Mouse (Mus musculus): ENCODE data around the gene Irf2bp2. TPM values are rescaled to one million over a fixed set of nuclear protein-coding genes. Genes with fewer than 3 reads are reported as not detected.

Gene Irf2bp2
- polyA plus RNA-seq, 1 experiment from 2014 or later = 4.5 TPM

DNA sequence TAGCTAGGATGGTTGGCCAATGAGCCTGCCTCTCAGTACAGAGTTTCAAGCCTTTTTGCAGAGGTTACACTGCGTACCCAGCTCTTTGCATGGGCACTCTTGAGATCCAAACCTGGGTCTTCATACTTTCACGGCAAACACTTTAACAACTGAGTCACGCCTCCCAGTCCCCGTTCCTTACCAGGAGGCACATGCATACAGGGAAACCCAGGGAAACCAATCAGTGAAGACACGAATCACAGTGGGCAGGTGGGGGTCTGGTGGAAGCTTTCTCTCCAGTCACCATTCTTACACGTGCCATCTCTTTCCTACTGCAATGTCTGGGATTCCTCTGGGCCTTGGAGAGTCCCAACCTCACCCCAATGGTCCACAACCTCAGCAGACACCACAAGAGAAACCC, 12.1 kb downstream of the Irf2bp2 start:
- H3K9ac ChIP-seq (ENCODE audit: low read length) = no peak overlapping the region
- DNase-seq (ENCODE audit: low spot score) (no peak), ATAC-seq (replicated peaks; ENCODE audit: low FRiP score) (no peak)
- H3K4me3 ChIP-seq (ENCODE audit: low read depth, low read length) = no peak overlapping the region
- no peaks in the 10 kb centered on the region for H3K9me3 ChIP-seq (ENCODE audit: control insufficient read depth, low read length)
- H3K36me3 ChIP-seq (ENCODE audit: control insufficient read depth, insufficient read depth, low read length) = no peaks in the 10 kb centered on the region
- H3K27ac ChIP-seq (ENCODE audit: low read depth, low read length) = no peak overlapping the region
- WGBS = 92% methylated on average over 6 of the region's 6 CpGs
- no peak overlapping the region for H3K4me2 ChIP-seq (ENCODE audit: low read depth, low read length, severe bottlenecking)
- H3K4me1 ChIP-seq (replicated peaks; ENCODE audit: control insufficient read depth, insufficient read depth, low read length) = peaks cover 9% of the 10 kb centered on the region
- H3K27me3 ChIP-seq (ENCODE audit: control insufficient read depth, insufficient read depth, low read length) = no peaks in the 10 kb centered on the region

DNA sequence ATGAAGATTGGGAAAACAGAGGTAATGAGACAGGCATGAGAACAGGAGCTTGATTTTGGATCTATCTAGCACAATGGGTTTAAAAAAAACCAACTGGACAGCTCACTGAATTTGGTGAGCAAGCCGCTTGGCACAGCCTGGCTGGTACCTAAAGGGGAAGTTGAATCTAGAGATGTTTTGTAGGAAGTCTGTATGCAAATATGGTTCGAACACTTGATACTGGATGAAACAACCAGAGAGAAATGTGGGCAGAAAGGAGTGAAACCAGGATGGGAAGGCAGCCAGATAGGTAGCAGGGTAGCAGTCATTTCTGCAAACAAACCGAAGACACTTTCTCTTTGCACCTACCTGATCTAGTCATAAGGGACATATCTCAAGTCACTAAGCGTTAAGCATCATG, 13.0 kb downstream of the Irf2bp2 start:
- no peaks in the 10 kb centered on the region for H3K36me3 ChIP-seq (ENCODE audit: control insufficient read depth, insufficient read depth, low read length)
- no peak overlapping the region for H3K4me3 ChIP-seq (ENCODE audit: low read depth, low read length)
- H3K4me1 ChIP-seq (replicated peaks; ENCODE audit: control insufficient read depth, insufficient read depth, low read length) = peaks cover 9% of the 10 kb centered on the region
- H3K9ac ChIP-seq (ENCODE audit: low read length) = no peak overlapping the region
- H3K9me3 ChIP-seq (ENCODE audit: control insufficient read depth, low read length) = no peaks in the 10 kb centered on the region
- DNase-seq (ENCODE audit: low spot score) = no peak
- H3K27ac ChIP-seq (ENCODE audit: low read depth, low read length) = no peak overlapping the region
- no peak overlapping the region for H3K4me2 ChIP-seq (ENCODE audit: low read depth, low read length, severe bottlenecking)
- H3K27me3 ChIP-seq (ENCODE audit: control insufficient read depth, insufficient read depth, low read length) = no peaks in the 10 kb centered on the region
- WGBS = 93% methylated on average over 4 of the region's 4 CpGs
- ATAC-seq (replicated peaks; ENCODE audit: low FRiP score) = no peak

DNA sequence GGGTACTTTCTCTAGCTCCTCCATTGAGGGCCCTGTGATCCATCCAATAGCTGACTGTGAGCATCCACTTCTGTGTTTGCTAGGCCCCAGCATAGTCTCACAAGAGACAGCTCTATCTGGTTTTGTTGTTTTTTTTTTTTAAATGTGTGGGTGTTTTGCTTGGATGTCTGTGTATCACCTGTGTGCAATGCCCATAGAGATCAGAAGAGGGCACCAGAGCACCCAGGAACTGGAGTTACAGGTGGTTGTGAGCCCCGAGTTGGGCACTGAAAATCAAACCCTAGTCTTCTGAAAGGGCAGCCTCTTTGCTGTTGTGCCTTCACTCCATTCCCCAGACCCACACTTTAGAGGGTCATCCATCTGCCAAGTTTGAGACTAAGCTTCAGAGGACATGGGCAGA, 13.7 kb downstream of the Irf2bp2 start:
- DNase-seq (ENCODE audit: low spot score) (no peak), ATAC-seq (replicated peaks; ENCODE audit: low FRiP score) (no peak)
- Histone ChIP-seq H3K4me2 (ENCODE audit: low read depth, low read length, severe bottlenecking) (no peak overlapping the region), H3K4me1 (replicated peaks; ENCODE audit: control insufficient read depth, insufficient read depth, low read length) (peaks cover 9% of the 10 kb centered on the region), H3K9me3 (ENCODE audit: control insufficient read depth, low read length) (no peaks in the 10 kb centered on the region), H3K36me3 (ENCODE audit: control insufficient read depth, insufficient read depth, low read length) (no peaks in the 10 kb centered on the region), H3K27me3 (ENCODE audit: control insufficient read depth, insufficient read depth, low read length) (no peaks in the 10 kb centered on the region), H3K4me3 (ENCODE audit: low read depth, low read length) (no peak overlapping the region), H3K27ac (ENCODE audit: low read depth, low read length) (no peak overlapping the region), H3K9ac (ENCODE audit: low read length) (no peak overlapping the region)
- 86% methylated on average over 1 of the region's 1 CpGs for WGBS

DNA sequence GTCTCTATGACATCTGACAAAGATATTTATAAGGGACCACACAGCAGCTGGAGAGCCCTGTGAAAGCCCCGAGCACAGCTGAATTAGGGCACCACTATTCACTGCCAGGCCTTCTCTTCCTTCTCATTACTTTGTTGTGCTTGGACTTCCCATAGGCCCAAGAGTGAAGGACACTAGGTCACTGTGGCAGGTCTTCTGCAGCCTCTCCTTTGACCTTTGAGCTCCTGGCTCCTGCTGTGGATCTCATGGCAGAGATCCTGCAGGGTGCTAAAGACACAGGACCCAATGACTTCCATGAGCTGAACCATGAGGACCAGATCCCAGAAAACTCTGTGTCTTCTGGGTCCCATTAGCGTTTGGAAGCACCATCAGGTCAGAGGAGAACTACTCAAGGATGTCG, 15.1 kb downstream of the Irf2bp2 start:
- 83% methylated on average over 3 of the region's 3 CpGs for WGBS
- no peak for DNase-seq (ENCODE audit: low spot score)
- no peak for ATAC-seq (replicated peaks; ENCODE audit: low FRiP score)

DNA sequence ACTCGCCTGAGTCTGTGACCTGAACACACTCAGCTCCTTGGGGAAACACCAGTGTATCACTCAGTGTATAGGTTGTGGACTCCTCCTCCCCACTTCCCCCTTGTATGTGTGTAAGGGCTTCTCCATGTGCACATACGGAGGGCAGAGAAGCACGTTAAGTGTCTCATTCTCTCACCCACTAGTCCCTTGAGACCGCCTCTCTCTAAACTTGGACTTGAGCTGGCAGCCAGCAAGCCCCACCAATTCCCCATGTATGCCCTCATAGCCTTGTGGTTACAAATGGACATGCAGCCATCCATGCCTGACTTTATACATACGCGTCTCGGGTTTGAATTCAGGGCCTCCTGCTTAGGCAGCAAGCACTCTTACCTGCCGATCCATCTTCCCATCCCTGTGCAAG, 16.9 kb downstream of the Irf2bp2 start:
- no peak overlapping the region for H3K4me3 ChIP-seq (ENCODE audit: low read depth, low read length)
- no peak overlapping the region for H3K9ac ChIP-seq (ENCODE audit: low read length)
- 92% methylated on average over 8 of the region's 8 CpGs for WGBS
- no peak for ATAC-seq (replicated peaks; ENCODE audit: low FRiP score)
- H3K9me3 ChIP-seq (ENCODE audit: control insufficient read depth, low read length) = no peaks in the 10 kb centered on the region
- no peak for DNase-seq (ENCODE audit: low spot score)
- H3K4me2 ChIP-seq (ENCODE audit: low read depth, low read length, severe bottlenecking) = no peak overlapping the region
- H3K4me1 ChIP-seq (replicated peaks; ENCODE audit: control insufficient read depth, insufficient read depth, low read length) = no peaks in the 10 kb centered on the region
- H3K36me3 ChIP-seq (ENCODE audit: control insufficient read depth, insufficient read depth, low read length) = no peaks in the 10 kb centered on the region
- H3K27me3 ChIP-seq (ENCODE audit: control insufficient read depth, insufficient read depth, low read length) = no peaks in the 10 kb centered on the region
- no peak overlapping the region for H3K27ac ChIP-seq (ENCODE audit: low read depth, low read length)

More for the DNA sequence above, 15.1 kb downstream of the Irf2bp2 start:
- Histone ChIP-seq H3K27ac (ENCODE audit: low read depth, low read length) (no peak overlapping the region), H3K9ac (ENCODE audit: low read length) (no peak overlapping the region), H3K27me3 (ENCODE audit: control insufficient read depth, insufficient read depth, low read length) (no peaks in the 10 kb centered on the region), H3K4me1 (replicated peaks; ENCODE audit: control insufficient read depth, insufficient read depth, low read length) (peaks cover 4% of the 10 kb centered on the region; the same call in 1 of the 2 replicates), H3K4me2 (ENCODE audit: low read depth, low read length, severe bottlenecking) (no peak overlapping the region), H3K36me3 (ENCODE audit: control insufficient read depth, insufficient read depth, low read length) (no peaks in the 10 kb centered on the region), H3K4me3 (ENCODE audit: low read depth, low read length) (no peak overlapping the region), H3K9me3 (ENCODE audit: control insufficient read depth, low read length) (no peaks in the 10 kb centered on the region)

DNA sequence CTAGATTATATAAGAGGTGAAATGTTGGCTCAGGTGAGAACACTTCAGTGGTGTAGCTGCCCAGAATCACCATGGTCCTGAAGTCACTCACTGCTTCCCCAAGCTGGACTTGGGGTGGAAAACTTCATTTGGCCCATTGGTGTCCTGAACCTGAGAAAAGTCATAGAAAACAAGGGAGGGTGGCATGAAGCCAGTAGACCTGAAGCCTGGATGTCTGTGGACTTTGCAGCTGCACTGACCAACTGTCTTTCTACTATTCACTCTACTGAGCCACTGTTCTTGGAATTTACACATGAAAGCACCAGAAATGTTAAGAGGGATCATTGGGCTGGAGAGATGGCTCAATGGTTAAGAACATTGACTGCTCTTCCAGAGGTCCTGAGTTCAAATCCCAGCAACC, 17.7 kb downstream of the Irf2bp2 start:
- Histone ChIP-seq H3K4me2 (ENCODE audit: low read depth, low read length, severe bottlenecking) (no peak overlapping the region), H3K27me3 (ENCODE audit: control insufficient read depth, insufficient read depth, low read length) (no peaks in the 10 kb centered on the region), H3K4me1 (replicated peaks; ENCODE audit: control insufficient read depth, insufficient read depth, low read length) (no peaks in the 10 kb centered on the region), H3K9ac (ENCODE audit: low read length) (no peak overlapping the region), H3K4me3 (ENCODE audit: low read depth, low read length) (no peak overlapping the region), H3K27ac (ENCODE audit: low read depth, low read length) (no peak overlapping the region), H3K36me3 (ENCODE audit: control insufficient read depth, insufficient read depth, low read length) (no peaks in the 10 kb centered on the region), H3K9me3 (ENCODE audit: control insufficient read depth, low read length) (no peaks in the 10 kb centered on the region)
- no peak for ATAC-seq (replicated peaks; ENCODE audit: low FRiP score)
- DNase-seq (ENCODE audit: low spot score) = no peak

DNA sequence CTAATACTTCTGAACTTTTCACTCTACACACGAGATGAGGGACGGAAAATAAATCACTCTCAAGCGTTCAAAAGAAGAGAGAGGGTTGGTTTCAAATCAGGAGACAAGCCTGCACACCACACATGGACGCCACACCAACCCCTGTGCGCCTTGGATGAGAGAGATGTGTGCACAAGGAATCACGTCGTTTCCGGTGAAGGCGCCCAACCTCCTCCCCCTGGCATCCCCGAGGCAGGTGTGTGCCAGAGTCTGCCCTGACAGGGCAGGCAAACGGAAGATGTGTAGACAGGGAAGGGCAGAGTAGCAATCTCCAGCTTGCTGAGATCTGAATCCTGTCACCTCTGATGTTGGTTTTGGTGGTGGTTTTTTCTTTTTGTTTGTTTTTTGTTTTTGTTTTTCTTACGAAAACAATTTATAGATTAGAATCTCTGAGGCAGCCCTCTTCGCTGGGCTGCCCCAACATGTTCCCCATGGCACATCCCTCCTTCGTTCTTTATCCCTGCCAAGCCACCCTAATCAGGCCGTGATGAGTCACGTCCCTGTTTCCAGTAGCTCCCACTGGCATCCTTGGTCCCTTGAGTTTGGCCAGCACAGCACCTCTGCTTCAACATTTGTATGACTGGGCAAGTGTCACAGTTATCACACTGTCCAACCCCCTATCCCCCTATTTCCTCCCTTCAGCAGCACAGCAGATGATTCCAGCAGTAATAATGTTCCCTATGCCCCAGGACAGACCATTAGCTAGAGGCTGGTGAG, 18.7 kb downstream of the Irf2bp2 start:
- WGBS = 90% methylated on average over 16 of the region's 16 CpGs

DNA sequence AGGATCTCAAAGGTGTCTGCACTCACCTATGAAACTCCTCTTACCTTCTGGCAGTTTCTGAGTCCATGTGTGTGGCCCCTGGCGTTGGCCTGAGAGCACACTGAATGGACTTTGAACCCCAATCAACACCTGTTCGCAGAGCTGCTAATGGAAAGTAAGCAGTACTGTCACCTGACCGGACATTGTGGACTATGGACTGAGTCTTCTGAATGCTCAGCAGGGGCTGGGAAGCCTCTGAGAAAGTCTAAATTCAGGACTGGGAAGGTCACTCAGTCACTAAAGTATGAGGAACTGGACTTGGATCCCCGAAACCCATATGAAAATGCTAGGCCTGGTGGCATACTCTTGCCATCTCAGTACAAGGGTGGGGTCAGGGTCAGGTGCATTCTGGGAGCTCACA, 19.9 kb downstream of the Irf2bp2 start:
- Histone ChIP-seq H3K9me3 (ENCODE audit: control insufficient read depth, low read length) (no peaks in the 10 kb centered on the region), H3K4me3 (ENCODE audit: low read depth, low read length) (no peak overlapping the region), H3K4me1 (replicated peaks; ENCODE audit: control insufficient read depth, insufficient read depth, low read length) (0 out of 2 replicates have a peak, but pooled peaks cover 2% of the 10 kb centered on the region), H3K27me3 (ENCODE audit: control insufficient read depth, insufficient read depth, low read length) (no peaks in the 10 kb centered on the region), H3K36me3 (ENCODE audit: control insufficient read depth, insufficient read depth, low read length) (no peaks in the 10 kb centered on the region), H3K27ac (ENCODE audit: low read depth, low read length) (no peak overlapping the region), H3K9ac (ENCODE audit: low read length) (no peak overlapping the region), H3K4me2 (ENCODE audit: low read depth, low read length, severe bottlenecking) (no peak overlapping the region)
- ATAC-seq (replicated peaks; ENCODE audit: low FRiP score) (no peak), DNase-seq (ENCODE audit: low spot score) (no peak)
- 86% methylated on average over 4 of the region's 4 CpGs for WGBS

More for the DNA sequence above, 18.7 kb downstream of the Irf2bp2 start:
- no peak overlapping the region for H3K4me2 ChIP-seq (ENCODE audit: low read depth, low read length, severe bottlenecking)
- H3K9me3 ChIP-seq (ENCODE audit: control insufficient read depth, low read length) = no peaks in the 10 kb centered on the region
- no peak overlapping the region for H3K4me3 ChIP-seq (ENCODE audit: low read depth, low read length)
- ATAC-seq (replicated peaks; ENCODE audit: low FRiP score) = no peak
- H3K36me3 ChIP-seq (ENCODE audit: control insufficient read depth, insufficient read depth, low read length) = no peaks in the 10 kb centered on the region
- DNase-seq (ENCODE audit: low spot score) = no peak
- no peaks in the 10 kb centered on the region for H3K27me3 ChIP-seq (ENCODE audit: control insufficient read depth, insufficient read depth, low read length)
- no peak overlapping the region for H3K27ac ChIP-seq (ENCODE audit: low read depth, low read length)
- H3K4me1 ChIP-seq (replicated peaks; ENCODE audit: control insufficient read depth, insufficient read depth, low read length) = no peaks in the 10 kb centered on the region
- H3K9ac ChIP-seq (ENCODE audit: low read length) = no peak overlapping the region

DNA sequence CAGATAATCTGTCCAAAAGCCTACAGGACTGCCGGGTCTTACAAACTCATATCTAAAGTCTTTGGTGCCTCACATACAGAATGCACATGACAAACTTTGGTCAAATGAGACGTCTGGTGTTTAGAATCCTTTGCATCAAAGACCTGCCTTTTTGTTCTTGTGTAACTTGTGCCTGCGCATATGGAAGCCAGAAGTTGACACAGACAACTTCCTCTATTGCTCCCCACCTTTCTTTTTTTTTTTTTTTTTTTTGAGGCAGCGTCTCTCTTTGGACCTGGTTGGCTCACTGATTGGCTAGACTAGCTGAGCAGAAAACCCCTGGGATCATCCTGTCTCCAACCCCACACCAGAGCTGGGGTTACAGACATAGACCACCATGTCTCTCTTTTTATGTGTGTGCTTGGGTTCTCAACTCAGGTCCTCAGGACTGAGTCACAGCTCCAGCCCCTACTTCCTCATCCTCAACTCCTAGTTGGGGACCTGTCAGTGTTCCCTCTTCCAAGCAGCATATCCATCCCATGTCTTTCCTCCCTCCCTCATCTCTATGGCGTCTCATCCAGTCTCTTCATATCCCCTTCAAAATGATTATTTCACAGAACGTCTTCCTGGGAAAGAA, 20.6 kb downstream of the Irf2bp2 start:
- WGBS = 87% methylated on average over 6 of the region's 6 CpGs
- DNase-seq (ENCODE audit: low spot score) (no peak), ATAC-seq (replicated peaks; ENCODE audit: low FRiP score) (no peak)
- H3K9ac ChIP-seq (ENCODE audit: low read length) = no peak overlapping the region
- no peaks in the 10 kb centered on the region for H3K9me3 ChIP-seq (ENCODE audit: control insufficient read depth, low read length)
- H3K4me3 ChIP-seq (ENCODE audit: low read depth, low read length) = no peak overlapping the region
- H3K4me2 ChIP-seq (ENCODE audit: low read depth, low read length, severe bottlenecking) = no peak overlapping the region
- H3K27ac ChIP-seq (ENCODE audit: low read depth, low read length) = no peak overlapping the region
- no peaks in the 10 kb centered on the region for H3K27me3 ChIP-seq (ENCODE audit: control insufficient read depth, insufficient read depth, low read length)
- 0 out of 2 replicates have a peak, but pooled peaks cover 2% of the 10 kb centered on the region for H3K4me1 ChIP-seq (replicated peaks; ENCODE audit: control insufficient read depth, insufficient read depth, low read length)
- no peaks in the 10 kb centered on the region for H3K36me3 ChIP-seq (ENCODE audit: control insufficient read depth, insufficient read depth, low read length)
